Mouse (Mus musculus) urinary bladder, postnatal 10 days (tissue): ENCODE data around the gene Tango6.

ENCODE experiments used
- DNase-seq: peaks from one replicate; pipeline ENCODE4 v3.0.0; 2022; ENCODE audit warnings: low spot score

Tango6 gene

DNA sequence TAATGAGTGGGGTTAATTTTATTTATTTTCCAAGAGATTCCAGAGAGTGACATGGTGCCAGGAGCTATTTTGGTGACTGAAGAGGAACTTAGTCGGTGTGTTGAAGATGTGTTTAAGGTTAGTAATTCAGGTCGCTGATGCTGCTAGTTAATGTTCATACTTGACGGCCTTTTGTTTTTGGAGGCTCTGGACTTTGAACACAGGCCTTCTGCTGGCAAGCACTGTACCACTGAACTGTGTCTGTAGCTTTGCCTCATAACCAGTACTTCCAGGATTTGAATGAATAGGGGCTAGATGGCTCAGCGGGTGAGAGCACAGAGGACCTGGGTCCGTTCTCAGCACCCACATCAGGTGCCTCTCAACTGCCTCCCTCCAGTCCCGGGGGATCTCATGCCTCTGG lies 17.3 kb downstream of the Tango6 start:
- no peak for DNase-seq

GRCm38 (mm10) chr8:106701360-106701759 lies 18.5 kb downstream of the Tango6 start:
- no peak for DNase-seq

- no peak for DNase-seq
These were observed 21.5 kb downstream of the Tango6 start for GRCm38 (mm10) chr8:106704199-106704900.

GRCm38 (mm10) chr8:106704901-106705321 lies 22.0 kb downstream of the Tango6 start:
- DNase-seq: no peak

DNA sequence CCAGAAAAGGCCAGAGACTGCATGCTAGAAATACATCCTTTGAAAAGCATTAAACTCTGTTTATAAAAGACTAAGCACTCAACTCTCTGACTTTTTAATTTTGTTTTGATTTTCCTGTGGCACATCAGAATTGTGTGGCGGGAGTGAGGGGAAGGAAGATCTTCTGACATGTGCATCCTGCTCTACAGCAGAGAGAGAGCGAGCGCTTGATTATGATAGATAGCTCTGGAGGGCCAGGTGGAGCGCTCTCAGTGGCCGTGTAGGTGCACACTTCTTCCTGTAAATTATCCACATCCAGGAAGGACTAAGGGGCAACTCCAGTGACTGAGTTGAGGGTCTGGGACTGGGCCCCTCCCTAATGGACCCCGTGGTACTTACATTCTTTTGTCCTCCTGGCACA lies 23.3 kb downstream of the Tango6 start:
- no peak for DNase-seq

- no peak for DNase-seq
These were observed 27.1 kb downstream of the Tango6 start for GRCm38 (mm10) chr8:106710002-106710401.

DNA sequence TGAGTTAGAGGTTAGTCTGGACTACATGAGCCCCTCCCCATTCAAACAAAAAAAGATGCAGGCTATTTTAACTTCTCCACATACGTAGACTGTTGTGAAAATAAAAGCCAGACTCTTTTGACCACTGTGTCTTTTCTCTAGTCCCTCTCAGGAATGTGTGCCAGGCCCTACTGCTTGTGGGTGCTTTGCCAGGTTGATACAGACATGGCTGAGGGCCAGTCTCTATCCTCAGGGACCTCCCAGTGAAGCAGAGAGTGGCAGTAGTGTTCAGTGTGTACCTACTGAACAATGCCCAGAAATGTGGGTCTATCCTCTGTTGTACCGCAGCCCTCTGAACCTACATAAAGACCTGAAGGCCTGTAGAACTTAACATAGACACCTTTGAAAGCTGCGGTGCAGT lies 29.6 kb downstream of the Tango6 start:
- DNase-seq: no peak

- DNase-seq: no peak
These were observed 31.4 kb downstream of the Tango6 start for GRCm38 (mm10) chr8:106714297-106714696.

DNA sequence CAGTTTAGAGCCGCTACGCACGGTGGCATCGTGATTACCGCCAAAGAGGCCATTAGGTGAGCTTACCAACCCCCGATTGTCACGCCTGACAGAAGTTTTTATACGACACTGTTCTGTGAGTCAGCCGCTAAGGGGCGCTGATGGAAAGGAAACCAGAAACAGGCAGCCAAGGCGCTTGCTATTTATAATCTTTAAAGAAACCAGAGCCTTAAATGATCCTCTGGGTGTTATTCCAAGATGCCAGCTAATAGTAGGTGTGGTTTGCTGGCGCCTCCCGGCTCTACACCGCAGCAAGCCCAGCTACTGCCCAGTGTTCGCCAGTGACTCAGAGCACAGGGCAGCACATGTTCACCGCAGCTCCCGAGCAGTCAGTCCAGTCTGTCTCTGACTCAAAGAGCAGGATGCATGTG lies 35.2 kb downstream of the Tango6 start:
- DNase-seq: peak; percentile 39

- no peak for DNase-seq
These were observed 38.1 kb downstream of the Tango6 start for GRCm38 (mm10) chr8:106720921-106721320.

DNA sequence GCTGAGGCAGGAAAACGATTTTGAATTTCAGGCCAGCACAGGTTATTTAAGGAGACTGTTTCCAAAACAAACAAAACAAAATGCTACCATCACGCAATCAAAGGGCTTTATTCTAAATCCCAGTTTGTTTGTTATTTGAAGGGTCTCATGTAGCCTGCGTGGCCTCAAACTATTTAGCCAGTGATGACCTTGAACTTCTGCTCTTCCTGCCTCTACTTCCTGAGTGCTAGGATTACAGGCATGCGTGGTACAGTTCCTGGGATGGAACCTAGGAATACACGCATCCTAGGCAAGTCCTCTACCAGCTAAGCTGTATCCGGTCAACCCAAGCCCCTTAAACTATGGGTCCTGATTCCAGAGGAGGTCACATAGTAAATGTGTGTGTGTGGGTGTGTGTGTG lies 39.6 kb downstream of the Tango6 start:
- no peak for DNase-seq

GRCm38 (mm10) chr8:106723921-106724320 lies 41.1 kb downstream of the Tango6 start:
- DNase-seq: no peak

DNA sequence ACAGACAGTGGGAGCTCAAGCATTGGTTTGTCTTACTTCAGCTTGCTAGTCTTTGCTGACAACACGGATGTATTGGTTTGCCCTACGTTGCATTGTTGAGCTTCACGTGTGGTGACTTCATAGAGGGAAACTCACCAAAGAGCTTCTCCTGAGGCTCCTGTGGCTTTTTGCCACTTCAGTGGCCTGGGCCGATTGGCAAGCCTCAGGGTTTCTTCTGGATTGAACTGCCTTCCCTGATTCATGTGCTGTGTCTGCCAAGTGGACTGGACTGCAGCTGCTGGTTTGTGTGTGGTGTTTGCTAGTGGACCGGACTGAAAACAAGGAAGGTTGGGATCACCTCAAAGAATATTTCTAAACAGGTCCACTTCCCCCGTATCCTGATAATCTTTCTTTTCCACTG lies 43.7 kb downstream of the Tango6 start:
- DNase-seq: no peak

- no peak for DNase-seq
These were observed 44.5 kb downstream of the Tango6 start for GRCm38 (mm10) chr8:106727241-106727835.

- DNase-seq: no peak
These were observed 45.0 kb downstream of the Tango6 start for GRCm38 (mm10) chr8:106727889-106728288.

GRCm38 (mm10) chr8:106732921-106733320 lies 50.1 kb downstream of the Tango6 start:
- no peak for DNase-seq

DNA sequence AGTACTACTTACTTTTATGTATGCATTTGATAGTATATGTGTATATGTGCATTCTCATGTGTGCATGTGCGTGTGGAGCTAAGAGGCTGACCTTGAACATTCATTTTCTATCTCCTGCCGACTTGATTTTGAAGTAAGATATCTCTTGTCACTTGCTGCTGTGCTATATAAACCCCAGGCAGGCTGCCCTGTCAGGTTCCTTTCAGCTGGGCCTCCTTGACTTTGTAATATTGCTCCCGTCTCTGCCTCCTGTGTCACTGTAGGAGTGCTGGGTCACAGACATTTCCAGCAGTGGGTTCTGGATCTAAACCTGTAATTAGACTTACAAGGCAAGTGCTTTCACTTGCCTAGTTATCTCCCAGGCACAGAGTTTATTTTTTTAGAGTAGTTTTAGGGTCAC lies 50.8 kb downstream of the Tango6 start:
- DNase-seq: no peak

DNA sequence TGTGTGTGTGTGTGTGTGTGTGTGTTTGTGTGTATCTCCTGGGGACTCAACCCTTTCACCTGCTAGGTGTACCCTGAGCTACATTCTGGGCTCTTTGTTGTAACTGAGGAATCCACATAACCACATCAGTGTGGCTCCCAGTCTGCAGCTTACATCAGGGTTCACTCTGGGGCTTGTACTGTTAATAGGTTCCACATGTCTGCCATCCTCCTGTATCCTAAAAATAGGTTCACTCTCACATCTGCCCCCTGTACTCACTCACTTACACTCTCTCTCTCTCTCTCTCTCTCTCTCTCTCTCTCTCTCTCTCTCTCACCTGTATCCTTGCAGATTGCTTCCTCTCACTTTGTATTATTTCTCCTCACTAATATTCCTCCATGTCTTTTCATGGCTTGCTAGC lies 51.4 kb downstream of the Tango6 start:
- no peak for DNase-seq

GRCm38 (mm10) chr8:106736861-106737662 lies 54.2 kb downstream of the Tango6 start:
- DNase-seq: no peak

GRCm38 (mm10) chr8:106737846-106738245 lies 55.0 kb downstream of the Tango6 start:
- DNase-seq: no peak

GRCm38 (mm10) chr8:106742321-106742720 lies 59.5 kb downstream of the Tango6 start:
- DNase-seq: no peak

GRCm38 (mm10) chr8:106743361-106743760 lies 60.5 kb downstream of the Tango6 start:
- DNase-seq: no peak

DNA sequence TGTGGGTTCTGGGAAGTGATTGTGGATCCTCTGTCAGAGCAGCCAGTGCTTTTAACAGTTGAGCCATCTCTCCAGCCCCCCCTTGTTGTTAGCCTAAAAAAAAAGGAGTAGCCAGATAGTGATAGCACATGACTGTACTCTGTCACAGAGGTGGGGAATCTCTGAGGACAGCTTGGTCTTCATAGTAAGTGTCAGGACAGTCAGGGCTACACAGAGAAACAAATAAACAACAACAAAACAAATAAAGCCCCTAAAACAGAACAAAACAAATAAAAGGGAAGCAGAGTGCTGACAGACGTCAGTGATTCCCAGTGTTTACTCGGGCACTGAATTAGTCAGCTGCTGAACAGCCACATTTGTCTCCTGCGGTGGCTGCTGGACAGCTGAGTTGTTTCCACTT lies 70.6 kb downstream of the Tango6 start:
- no peak for DNase-seq
